Mouse (Mus musculus) liver, embryonic 12.5 days (tissue): Measurements from ENCODE around the gene Lrig3. TPM values are rescaled to one million over a fixed set of nuclear protein-coding genes. Genes with fewer than 3 reads are reported as not detected.

Source experiments
- ATAC-seq: fragments of 200-750 bp; cut with Nextera tagmentation; 2 replicates; pipeline ENCODE4 v1.8.0; 2017; ENCODE audit warnings: moderate number of reproducible peaks, mild to moderate bottlenecking, moderate library complexity
- H3K27ac ChIP-seq: fragments of 300-500 bp; sonication (generic); 2 replicates; pipeline ENCODE4 v1.5.1; 2016; ENCODE audit warnings: mild to moderate bottlenecking
- H3K27me3 ChIP-seq: fragments of 300-500 bp; sonication (generic); replicated peaks from 2 replicates; pipeline ENCODE4 v1.6.1; 2016; ENCODE audit warnings: mild to moderate bottlenecking, moderate library complexity
- H3K36me3 ChIP-seq: fragments of 300-500 bp; sonication (generic); 2 replicates; pipeline ENCODE4 v1.6.1; 2016; ENCODE audit warnings: mild to moderate bottlenecking, moderate library complexity
- H3K4me1 ChIP-seq: fragments of 300-500 bp; sonication (generic); 2 replicates; pipeline ENCODE4 v1.6.1; 2016
- H3K4me2 ChIP-seq: fragments of 300-500 bp; sonication (generic); 2 replicates; pipeline ENCODE4 v1.6.1; 2016; ENCODE audit warnings: mild to moderate bottlenecking, moderate library complexity
- H3K4me3 ChIP-seq: fragments of 300-500 bp; sonication (generic); 2 replicates; pipeline ENCODE4 v1.5.1; 2016; ENCODE audit warnings: mild to moderate bottlenecking, moderate library complexity
- H3K9ac ChIP-seq: fragments of 300-500 bp; sonication (generic); 2 replicates; pipeline ENCODE4 v1.6.1; 2016; ENCODE audit warnings: mild to moderate bottlenecking, moderate library complexity
- H3K9me3 ChIP-seq: fragments of 300-500 bp; sonication (generic); replicated peaks from 2 replicates; pipeline ENCODE4 v1.6.1; 2016; ENCODE audit warnings: mild to moderate bottlenecking, moderate library complexity
- WGBS: fragments of 180-500 bp; shearing (Covaris S2); methylation state at CpG from one replicate; pipeline ENCODE4 v1.1.7; 2016; ENCODE audit not compliant: insufficient replicate concordance; 5-methylcytosine and 5-hydroxymethylcytosine counted together
- polyA plus RNA-seq: library from polyadenylated mRNA; unstranded; fragments of >200 nt; fragmentation: Nextera tagmentation; extraction: Ambion mirVana; gene quantifications from 2 replicates; pipeline ENCODE4 v1.2.1, GENCODE M21; 2016

Gene Lrig3
- polyA plus RNA-seq, 1 experiment from 2014 or later: 1.9 TPM

DNA sequence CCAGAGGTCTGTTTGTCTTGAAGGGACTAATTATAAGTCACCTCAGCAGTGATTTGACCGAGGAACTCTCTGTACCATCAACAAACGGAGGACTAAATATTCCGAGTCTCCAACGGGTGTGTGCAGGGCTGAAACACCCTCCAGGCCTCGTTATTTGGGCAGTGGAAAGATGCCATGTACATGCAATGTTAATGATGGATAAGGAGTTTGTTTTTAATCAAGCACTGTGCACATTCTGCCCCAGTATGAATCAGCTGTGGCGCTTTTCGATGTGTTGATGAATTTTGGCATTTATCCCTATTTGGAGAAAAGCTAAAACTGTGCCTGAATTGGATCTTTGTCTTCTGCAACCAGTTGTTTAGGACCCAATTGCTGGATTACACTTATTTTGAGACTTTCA, 23.9 kb downstream of the Lrig3 start:
- no peak overlapping the region for H3K9ac ChIP-seq
- no peaks in the 10 kb centered on the region for H3K4me1 ChIP-seq
- no peaks in the 10 kb centered on the region for H3K36me3 ChIP-seq
- no peak overlapping the region for H3K4me2 ChIP-seq
- H3K9me3 ChIP-seq: no peaks in the 10 kb centered on the region
- no peak for ATAC-seq
- H3K27ac ChIP-seq: no peak overlapping the region
- no peaks in the 10 kb centered on the region for H3K27me3 ChIP-seq
- 72% methylated on average over 7 of the region's 7 CpGs for WGBS
- no peak overlapping the region for H3K4me3 ChIP-seq

DNA sequence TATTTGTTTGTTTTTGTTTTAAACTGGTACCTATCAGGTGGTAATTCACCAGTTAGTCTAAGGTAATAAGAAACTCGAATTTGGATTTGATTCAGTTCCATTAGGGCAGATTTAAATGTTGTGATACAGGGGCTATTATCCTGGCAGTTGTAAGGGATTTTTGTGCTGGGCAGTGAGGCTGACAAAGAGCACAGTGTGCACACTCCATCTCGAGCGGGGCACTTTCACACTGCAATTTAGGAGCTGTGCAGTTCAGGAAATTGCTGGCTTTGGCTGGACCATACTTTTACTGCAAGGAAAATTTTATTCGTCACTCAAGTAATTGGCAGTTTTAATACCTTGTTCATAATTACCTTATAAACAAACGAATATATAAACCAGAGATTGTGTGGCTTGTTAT, 24.4 kb downstream of the Lrig3 start:
- 64% methylated on average over 5 of the region's 5 CpGs for WGBS
- no peaks in the 10 kb centered on the region for H3K4me1 ChIP-seq
- no peaks in the 10 kb centered on the region for H3K36me3 ChIP-seq
- no peaks in the 10 kb centered on the region for H3K27me3 ChIP-seq
- no peak overlapping the region for H3K9ac ChIP-seq
- H3K4me2 ChIP-seq: no peak overlapping the region
- no peak overlapping the region for H3K4me3 ChIP-seq
- H3K9me3 ChIP-seq: no peaks in the 10 kb centered on the region
- no peak for ATAC-seq
- H3K27ac ChIP-seq: no peak overlapping the region

DNA sequence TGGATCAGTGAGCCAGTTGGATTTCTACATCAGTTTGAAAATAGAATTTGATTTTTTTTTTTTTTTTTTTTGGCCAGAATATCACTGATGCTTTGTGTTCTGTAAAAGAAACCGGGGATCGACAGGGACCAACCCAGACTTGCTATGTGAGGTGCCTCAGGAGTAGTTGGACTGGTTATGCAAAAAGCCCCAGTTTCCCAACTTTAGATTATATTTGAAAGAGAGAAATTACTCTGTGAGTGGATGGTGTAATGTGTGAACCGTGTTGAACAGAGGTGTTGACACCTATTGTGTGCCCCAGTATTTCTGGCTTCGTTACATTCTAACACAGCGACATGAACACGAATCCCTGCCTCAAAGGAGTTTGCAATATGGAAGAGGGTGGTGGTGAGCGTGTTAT, 25.9 kb downstream of the Lrig3 start:
- 89% methylated on average over 7 of the region's 7 CpGs for WGBS
- Histone ChIP-seq H3K4me2 (no peak overlapping the region), H3K4me1 (no peaks in the 10 kb centered on the region), H3K9me3 (no peaks in the 10 kb centered on the region), H3K36me3 (no peaks in the 10 kb centered on the region), H3K27me3 (no peaks in the 10 kb centered on the region), H3K4me3 (no peak overlapping the region), H3K9ac (no peak overlapping the region), H3K27ac (no peak overlapping the region)
- no peak for ATAC-seq

DNA sequence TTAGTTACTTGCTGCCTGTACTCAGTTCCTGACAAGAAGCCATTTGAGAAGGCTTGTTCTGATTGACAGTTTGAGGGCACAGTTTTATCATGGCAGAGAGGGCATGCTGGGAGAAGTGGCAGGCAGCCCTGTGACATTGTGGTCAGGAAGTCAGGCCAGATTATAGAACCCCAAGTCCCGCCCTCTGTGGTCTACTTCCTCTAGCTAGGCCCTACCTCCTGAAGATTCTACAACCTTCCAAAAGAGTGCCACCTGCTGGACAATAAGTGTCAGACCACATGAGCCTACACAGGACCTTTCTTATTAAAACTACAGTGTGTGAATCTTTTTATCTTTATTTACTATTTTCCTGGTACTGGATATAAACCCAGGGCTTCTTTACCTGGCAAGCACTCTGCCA, 28.9 kb downstream of the Lrig3 start:
- peak; percentile 68 for ATAC-seq
- no peaks in the 10 kb centered on the region for H3K36me3 ChIP-seq
- WGBS: 15% methylated on average over 1 of the region's 1 CpGs
- no peaks in the 10 kb centered on the region for H3K9me3 ChIP-seq
- no peak overlapping the region for H3K27ac ChIP-seq
- no peaks in the 10 kb centered on the region for H3K4me1 ChIP-seq
- H3K9ac ChIP-seq: no peak overlapping the region
- no peaks in the 10 kb centered on the region for H3K27me3 ChIP-seq
- no peak overlapping the region for H3K4me2 ChIP-seq
- no peak overlapping the region for H3K4me3 ChIP-seq

DNA sequence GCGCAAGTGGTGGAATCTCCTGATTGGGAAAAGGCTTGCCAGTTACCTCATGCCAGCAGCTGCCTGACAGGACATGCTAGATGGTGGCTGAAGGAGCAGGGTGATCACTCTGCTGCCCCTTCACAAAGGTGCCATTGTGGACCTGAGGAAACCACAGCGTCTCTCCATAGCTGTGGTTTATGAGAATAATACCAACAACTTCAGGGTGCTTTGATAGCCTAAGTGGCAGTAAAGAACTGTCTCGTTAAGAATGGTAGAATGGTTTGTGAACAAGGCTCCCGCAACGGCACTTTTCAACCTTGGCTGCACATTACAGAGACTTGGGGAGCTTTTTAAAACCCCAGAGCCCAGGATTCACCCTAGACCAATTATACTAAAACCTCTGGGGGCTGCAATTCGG, 29.7 kb downstream of the Lrig3 start:
- Histone ChIP-seq H3K27ac (no peak overlapping the region), H3K4me2 (no peak overlapping the region), H3K9me3 (no peaks in the 10 kb centered on the region), H3K27me3 (no peaks in the 10 kb centered on the region), H3K36me3 (no peaks in the 10 kb centered on the region), H3K4me3 (no peak overlapping the region), H3K4me1 (no peaks in the 10 kb centered on the region), H3K9ac (no peak overlapping the region)
- 80% methylated on average over 6 of the region's 6 CpGs for WGBS
- ATAC-seq: no peak

DNA sequence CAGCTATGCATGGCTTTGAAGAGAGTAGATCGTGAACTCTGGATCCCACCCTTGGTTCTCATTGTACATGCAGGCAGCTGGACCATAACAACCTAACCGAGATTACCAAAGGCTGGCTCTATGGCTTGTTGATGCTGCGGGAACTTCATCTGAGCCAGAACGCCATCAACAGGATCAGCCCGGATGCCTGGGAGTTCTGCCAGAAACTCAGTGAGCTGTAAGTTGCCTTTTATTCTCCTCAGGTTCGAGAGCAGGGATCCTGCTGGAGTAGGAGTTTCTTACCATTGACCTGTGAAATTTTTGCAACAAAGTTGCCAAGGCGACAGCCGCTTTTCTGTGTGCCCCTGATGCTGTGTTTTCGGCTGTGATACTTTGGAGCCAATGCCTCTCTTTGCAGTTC, 31.0 kb downstream of the Lrig3 start:
- 81% methylated on average over 9 of the region's 9 CpGs for WGBS

DNA sequence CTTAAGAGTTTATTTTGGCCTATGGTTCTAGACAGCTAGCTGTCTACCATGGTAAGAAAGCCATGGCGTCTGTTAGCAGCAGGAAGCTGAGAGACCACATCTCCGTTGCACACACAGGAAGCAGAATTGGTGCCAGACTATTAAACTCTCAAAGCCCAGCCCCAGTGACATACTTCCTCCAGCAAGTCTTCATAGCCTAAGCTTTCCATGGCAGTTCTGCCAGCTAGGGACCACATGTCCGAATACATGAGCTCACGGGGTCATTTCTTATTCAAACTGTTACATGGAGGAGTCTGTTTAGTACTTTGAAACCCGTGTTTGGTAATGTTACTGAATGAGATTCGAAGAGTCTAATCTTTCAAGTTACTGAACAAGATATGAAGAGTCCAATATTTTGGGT, 33.6 kb downstream of the Lrig3 start:
- Histone ChIP-seq H3K9me3 (no peaks in the 10 kb centered on the region), H3K27me3 (no peaks in the 10 kb centered on the region), H3K36me3 (no peaks in the 10 kb centered on the region), H3K4me2 (no peak overlapping the region), H3K9ac (no peak overlapping the region), H3K4me1 (no peaks in the 10 kb centered on the region), H3K4me3 (no peak overlapping the region), H3K27ac (no peak overlapping the region)
- WGBS: 68% methylated on average over 6 of the region's 6 CpGs
- no peak for ATAC-seq

More for the DNA sequence above, 31.0 kb downstream of the Lrig3 start:
- H3K4me3 ChIP-seq: no peak overlapping the region
- H3K9me3 ChIP-seq: no peaks in the 10 kb centered on the region
- no peak for ATAC-seq
- no peaks in the 10 kb centered on the region for H3K4me1 ChIP-seq
- no peak overlapping the region for H3K27ac ChIP-seq
- H3K4me2 ChIP-seq: no peak overlapping the region
- H3K9ac ChIP-seq: no peak overlapping the region
- no peaks in the 10 kb centered on the region for H3K27me3 ChIP-seq
- H3K36me3 ChIP-seq: no peaks in the 10 kb centered on the region

DNA sequence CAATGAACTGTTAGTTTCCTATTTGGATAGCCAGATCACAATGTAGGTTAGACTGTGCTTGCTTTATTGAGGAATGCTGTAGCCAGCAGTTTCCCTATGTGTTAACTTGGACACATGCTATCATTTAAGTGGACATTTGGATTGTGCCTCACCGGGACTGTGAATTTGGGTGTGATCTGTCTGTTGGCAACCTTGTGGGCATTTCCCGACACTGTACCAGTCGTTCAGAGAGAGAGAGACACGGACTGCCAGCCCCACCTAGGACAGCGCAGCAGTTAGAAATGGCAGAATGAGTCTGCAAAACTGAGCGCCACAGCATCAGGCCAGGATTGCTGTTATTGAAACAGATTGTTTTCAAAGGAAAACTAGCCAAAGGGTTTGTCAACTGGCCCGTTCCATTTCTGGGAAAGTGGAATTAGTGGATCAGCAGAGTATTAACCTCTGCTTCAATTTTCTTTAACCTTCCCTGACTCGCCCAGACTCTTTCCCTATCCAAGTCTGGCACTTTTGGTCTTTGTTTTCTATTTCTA, 35.0 kb downstream of the Lrig3 start:
- no peaks in the 10 kb centered on the region for H3K27me3 ChIP-seq
- ATAC-seq: no peak
- H3K36me3 ChIP-seq: no peaks in the 10 kb centered on the region
- H3K27ac ChIP-seq: no peak overlapping the region
- 81% methylated on average over 8 of the region's 8 CpGs for WGBS
- no peak overlapping the region for H3K9ac ChIP-seq
- H3K4me2 ChIP-seq: no peak overlapping the region
- no peak overlapping the region for H3K4me3 ChIP-seq
- H3K9me3 ChIP-seq: no peaks in the 10 kb centered on the region
- H3K4me1 ChIP-seq: no peaks in the 10 kb centered on the region

- H3K9ac ChIP-seq: no peak overlapping the region
- ATAC-seq: no peak
- no peaks in the 10 kb centered on the region for H3K27me3 ChIP-seq
- H3K4me1 ChIP-seq: no peaks in the 10 kb centered on the region
- H3K4me3 ChIP-seq: no peak overlapping the region
- no peaks in the 10 kb centered on the region for H3K9me3 ChIP-seq
- WGBS: 80% methylated on average over 14 of the region's 14 CpGs
- H3K36me3 ChIP-seq: no peaks in the 10 kb centered on the region; the same call in 1 of the 2 replicates
- H3K4me2 ChIP-seq: no peak overlapping the region
- H3K27ac ChIP-seq: no peak overlapping the region
Observed at GRCm38 (mm10) chr10:126002081-126002755, 36.2 kb downstream of the Lrig3 start.

DNA sequence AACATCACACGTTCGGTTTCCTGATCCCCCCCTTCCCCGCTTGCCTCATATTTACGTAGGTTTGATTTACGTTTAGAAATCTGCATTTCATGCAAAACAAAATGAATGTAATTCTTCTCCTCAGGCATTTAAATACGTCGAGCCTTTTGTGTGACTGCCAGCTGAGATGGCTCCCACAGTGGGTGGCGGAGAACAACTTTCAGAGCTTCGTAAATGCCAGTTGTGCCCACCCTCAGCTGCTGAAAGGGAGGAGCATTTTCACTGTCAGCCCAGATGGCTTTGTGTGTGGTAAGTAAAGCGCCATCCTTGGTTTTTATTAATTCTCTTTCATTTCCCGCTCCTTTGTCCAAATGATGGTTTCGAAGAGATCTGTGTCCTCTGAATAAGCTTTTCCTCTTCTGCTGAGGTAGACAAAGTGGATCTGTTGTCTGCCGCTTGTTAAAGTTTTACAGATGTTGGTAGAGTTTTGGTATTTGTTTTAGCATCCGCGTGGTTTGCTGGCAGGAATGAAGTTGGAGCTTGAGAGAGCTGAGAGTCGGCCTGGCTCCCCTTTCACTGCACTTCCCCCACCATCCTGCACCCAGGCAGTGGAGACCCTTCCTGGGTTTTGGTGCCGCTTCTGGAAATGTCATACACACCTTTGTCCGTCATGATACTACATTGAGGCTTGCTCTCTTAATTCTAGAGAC, 37.0 kb downstream of the Lrig3 start:
- H3K27me3 ChIP-seq: no peaks in the 10 kb centered on the region
- peak; percentile 42; the same call in 1 of the 2 replicates for ATAC-seq
- 71% methylated on average over 18 of the region's 18 CpGs for WGBS
- 0 out of 2 replicates have a peak overlapping the region, but pooled peaks have one; percentile 4 for H3K27ac ChIP-seq
- H3K4me1 ChIP-seq: no peaks in the 10 kb centered on the region
- H3K9me3 ChIP-seq: no peaks in the 10 kb centered on the region
- H3K36me3 ChIP-seq: no peaks in the 10 kb centered on the region; the same call in 1 of the 2 replicates
- no peak overlapping the region for H3K4me2 ChIP-seq
- no peak overlapping the region for H3K4me3 ChIP-seq
- no peak overlapping the region for H3K9ac ChIP-seq

GRCm38 (mm10) chr10:126003857-126004256, 37.9 kb downstream of the Lrig3 start:
- H3K9ac ChIP-seq: no peak overlapping the region
- no peaks in the 10 kb centered on the region for H3K27me3 ChIP-seq
- H3K9me3 ChIP-seq: no peaks in the 10 kb centered on the region
- no peaks in the 10 kb centered on the region for H3K4me1 ChIP-seq
- H3K4me3 ChIP-seq: no peak overlapping the region
- no peak for ATAC-seq
- peaks cover 6% of the 10 kb centered on the region for H3K36me3 ChIP-seq
- no peak overlapping the region for H3K27ac ChIP-seq
- no peak overlapping the region for H3K4me2 ChIP-seq
- WGBS: 71% methylated on average over 1 of the region's 1 CpGs

- H3K27ac ChIP-seq: no peak overlapping the region
- no peak overlapping the region for H3K4me3 ChIP-seq
- WGBS: 60% methylated on average over 11 of the region's 11 CpGs
- H3K4me2 ChIP-seq: no peak overlapping the region
- H3K9ac ChIP-seq: no peak overlapping the region
- no peaks in the 10 kb centered on the region for H3K27me3 ChIP-seq
- ATAC-seq: no peak
- H3K9me3 ChIP-seq: no peaks in the 10 kb centered on the region
- H3K36me3 ChIP-seq: peaks cover 17% of the 10 kb centered on the region
- no peaks in the 10 kb centered on the region for H3K4me1 ChIP-seq
Observed at GRCm38 (mm10) chr10:126013667-126014066, 47.7 kb downstream of the Lrig3 start.
